Mouse (Mus musculus) hindbrain, embryonic 14.5 days (tissue): ENCODE results near the gene Spaca9. TPM values are rescaled to one million over a fixed set of nuclear protein-coding genes. Genes with fewer than 3 reads are reported as not detected.

Experiments
- ATAC-seq: fragments of 200-750 bp; cut with Nextera tagmentation; 2 replicates; pipeline ENCODE4 v1.8.0; 2017; ENCODE audit warnings: moderate number of reproducible peaks, mild to moderate bottlenecking, moderate TSS enrichment, moderate library complexity; ENCODE audit not compliant: low FRiP score
- DNase-seq: peaks from one replicate; pipeline ENCODE4 v3.0.0-alpha.2; 2015; ENCODE audit warnings: low spot score
- H3K27ac ChIP-seq: fragments of 300-500 bp; sonication (generic); 2 replicates; pipeline ENCODE4 v1.5.1; 2014; ENCODE audit warnings: mild to moderate bottlenecking, moderate library complexity
- H3K27me3 ChIP-seq: fragments of 300-500 bp; sonication (generic); 2 replicates; pipeline ENCODE4 v1.6.1; 2014; ENCODE audit warnings: mild to moderate bottlenecking, low read length, mixed read lengths; ENCODE audit not compliant: control insufficient read depth, insufficient read depth
- H3K36me3 ChIP-seq: fragments of 300-500 bp; sonication (generic); replicated peaks from 2 replicates; pipeline ENCODE4 v1.6.1; 2014; ENCODE audit not compliant: control insufficient read depth, insufficient read depth
- H3K4me1 ChIP-seq: fragments of 300-500 bp; sonication (generic); replicated peaks from 2 replicates; pipeline ENCODE4 v1.6.1; 2014; ENCODE audit warnings: antibody characterized with exemption, low read length, mixed read lengths; ENCODE audit not compliant: control insufficient read depth, insufficient read depth
- H3K4me2 ChIP-seq: fragments of 300-500 bp; sonication (generic); replicated peaks from 2 replicates; pipeline ENCODE4 v1.6.1; 2014; ENCODE audit warnings: mild to moderate bottlenecking, moderate library complexity
- H3K4me3 ChIP-seq: fragments of 300-500 bp; sonication (generic); replicated peaks from 2 replicates; pipeline ENCODE4 v1.5.1; 2014; ENCODE audit warnings: mild to moderate bottlenecking, low read length
- H3K9ac ChIP-seq: fragments of 300-500 bp; sonication (generic); 2 replicates; pipeline ENCODE4 v1.6.1; 2014
- H3K9me3 ChIP-seq: fragments of 300-500 bp; sonication (generic); 2 replicates; pipeline ENCODE4 v1.6.1; 2016; ENCODE audit warnings: low read length; ENCODE audit not compliant: control insufficient read depth
- WGBS: fragments of 180-500 bp; shearing (Covaris S2); extraction: QIAGEN DNeasy Blood & Tissue Kit; methylation state at CpG from one replicate; pipeline ENCODE4 v1.1.7; 2014; 5-methylcytosine and 5-hydroxymethylcytosine counted together
- polyA plus RNA-seq: library from polyadenylated mRNA; unstranded; fragments of >200 nt; fragmentation: Nextera tagmentation; extraction: Ambion mirVana; gene quantifications from 2 replicates; pipeline ENCODE4 v1.2.1, GENCODE M21; 2014

Spaca9 gene
- polyA plus RNA-seq, 1 experiment from 2014 or later = 6.2 TPM

DNA sequence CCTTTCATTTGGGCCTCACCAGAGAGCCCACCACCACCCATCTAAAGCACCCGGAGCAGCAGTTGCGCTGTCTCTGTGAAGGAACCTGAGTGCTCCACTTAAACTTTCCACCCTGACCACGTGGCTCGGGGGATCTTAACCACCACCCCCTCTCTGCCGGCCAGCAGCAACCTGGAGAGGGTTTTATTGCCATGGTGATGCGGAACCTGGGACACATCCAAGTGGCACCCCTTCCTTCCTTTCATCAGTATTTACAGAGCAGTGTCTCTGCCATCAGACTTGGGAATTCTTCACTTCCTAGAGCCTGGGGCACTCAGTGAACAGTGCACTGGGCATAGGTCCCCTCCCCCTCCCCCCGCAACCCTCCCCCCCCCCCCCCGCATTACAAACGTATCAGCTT lies 24.4 kb upstream of the Spaca9 start:
- peak; percentile 34; the same call in 1 of the 2 replicates for ATAC-seq
- Histone ChIP-seq H3K36me3 (no peaks in the 10 kb centered on the region), H3K27me3 (no peaks in the 10 kb centered on the region), H3K4me1 (peaks cover 12% of the 10 kb centered on the region; the same call in 1 of the 2 replicates), H3K27ac (no peak overlapping the region), H3K9ac (no peak overlapping the region), H3K4me3 (no peak overlapping the region), H3K4me2 (no peak overlapping the region), H3K9me3 (no peaks in the 10 kb centered on the region)
- 64% methylated on average over 9 of the region's 9 CpGs for WGBS
- no peak for DNase-seq

DNA sequence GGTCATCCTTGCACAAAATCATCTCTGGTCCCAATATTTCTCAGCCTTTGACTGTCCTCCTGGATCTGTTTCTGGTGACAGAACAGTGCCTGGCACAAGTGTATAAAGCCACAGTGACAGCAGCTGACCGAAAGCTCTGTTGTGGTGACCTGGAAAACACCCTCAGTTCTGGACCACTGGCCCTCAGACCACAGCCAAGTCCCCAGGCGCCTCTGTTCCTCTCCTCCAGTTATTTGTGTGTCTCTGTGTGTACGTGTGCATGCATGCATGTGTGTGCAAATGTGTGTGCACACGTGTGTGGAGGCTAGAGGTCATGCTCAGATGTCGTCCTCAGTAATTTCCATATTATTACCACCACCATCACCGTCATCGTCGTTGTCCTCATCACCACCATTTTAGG lies 22.9 kb upstream of the Spaca9 start:
- no peak overlapping the region for H3K27ac ChIP-seq
- 89% methylated on average over 8 of the region's 8 CpGs for WGBS

DNA sequence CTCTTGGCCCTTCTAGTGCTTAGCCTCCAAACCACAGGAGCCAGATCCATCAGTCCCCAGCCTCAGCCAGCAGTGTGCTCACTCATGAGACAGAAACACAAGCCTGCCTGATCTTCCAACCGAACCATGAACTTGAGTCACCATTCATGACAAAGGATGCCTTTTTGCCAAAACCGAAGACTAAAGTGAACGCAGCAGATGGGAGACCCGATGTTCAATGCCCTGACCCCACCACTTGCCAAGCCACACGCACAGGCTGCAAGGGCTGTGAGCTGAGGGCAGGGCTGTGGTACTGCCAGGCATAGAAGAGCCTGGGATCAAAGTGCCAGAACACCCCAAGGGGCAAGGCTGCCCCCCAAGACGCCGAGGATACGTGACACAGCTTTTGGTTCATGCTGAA lies 13.5 kb upstream of the Spaca9 start:
- Histone ChIP-seq H3K9ac (peak overlapping the region; percentile 28; the same call in 1 of the 2 replicates), H3K27me3 (no peaks in the 10 kb centered on the region), H3K36me3 (no peaks in the 10 kb centered on the region), H3K4me2 (no peak overlapping the region), H3K9me3 (no peaks in the 10 kb centered on the region), H3K4me3 (no peak overlapping the region), H3K27ac (no peak overlapping the region), H3K4me1 (peaks cover 9% of the 10 kb centered on the region; the same call in 1 of the 2 replicates)
- DNase-seq (no peak), ATAC-seq (no peak)
- 80% methylated on average over 8 of the region's 8 CpGs for WGBS

More for the DNA sequence above, 22.9 kb upstream of the Spaca9 start:
- H3K27me3 ChIP-seq = no peaks in the 10 kb centered on the region
- no peaks in the 10 kb centered on the region for H3K36me3 ChIP-seq
- DNase-seq (no peak), ATAC-seq (no peak)
- no peak overlapping the region for H3K4me3 ChIP-seq
- no peak overlapping the region for H3K4me2 ChIP-seq
- H3K9ac ChIP-seq = no peak overlapping the region
- H3K9me3 ChIP-seq = no peaks in the 10 kb centered on the region
- H3K4me1 ChIP-seq = peaks cover 3% of the 10 kb centered on the region; the same call in 1 of the 2 replicates

DNA sequence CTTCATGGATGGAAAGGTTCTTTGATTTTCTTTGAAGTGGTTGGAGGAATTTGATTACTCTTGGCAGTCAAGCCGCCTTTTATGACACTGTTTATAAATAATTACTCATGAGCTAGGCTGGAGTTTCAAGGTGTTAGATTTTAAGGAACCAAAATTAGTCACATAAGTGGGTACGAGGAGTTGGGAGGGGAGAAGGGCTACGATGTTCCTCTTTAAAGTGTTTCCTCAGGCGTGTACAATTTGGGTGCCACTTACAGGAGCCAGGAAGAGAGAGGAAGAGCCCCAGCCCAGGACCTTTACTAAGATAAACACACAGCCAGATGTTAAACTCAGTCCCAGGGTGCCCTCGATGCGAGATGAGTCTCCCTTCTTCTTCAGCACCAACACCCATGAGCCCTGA lies 7.3 kb upstream of the Spaca9 start:
- H3K27ac ChIP-seq = no peak overlapping the region
- no peak overlapping the region for H3K9ac ChIP-seq
- H3K9me3 ChIP-seq = no peaks in the 10 kb centered on the region
- H3K4me3 ChIP-seq = no peak overlapping the region
- no peaks in the 10 kb centered on the region for H3K36me3 ChIP-seq
- DNase-seq = no peak
- 84% methylated on average over 6 of the region's 6 CpGs for WGBS
- H3K4me1 ChIP-seq = peaks cover 7% of the 10 kb centered on the region; the same call in 1 of the 2 replicates
- no peak for ATAC-seq
- H3K4me2 ChIP-seq = no peak overlapping the region
- no peaks in the 10 kb centered on the region for H3K27me3 ChIP-seq

DNA sequence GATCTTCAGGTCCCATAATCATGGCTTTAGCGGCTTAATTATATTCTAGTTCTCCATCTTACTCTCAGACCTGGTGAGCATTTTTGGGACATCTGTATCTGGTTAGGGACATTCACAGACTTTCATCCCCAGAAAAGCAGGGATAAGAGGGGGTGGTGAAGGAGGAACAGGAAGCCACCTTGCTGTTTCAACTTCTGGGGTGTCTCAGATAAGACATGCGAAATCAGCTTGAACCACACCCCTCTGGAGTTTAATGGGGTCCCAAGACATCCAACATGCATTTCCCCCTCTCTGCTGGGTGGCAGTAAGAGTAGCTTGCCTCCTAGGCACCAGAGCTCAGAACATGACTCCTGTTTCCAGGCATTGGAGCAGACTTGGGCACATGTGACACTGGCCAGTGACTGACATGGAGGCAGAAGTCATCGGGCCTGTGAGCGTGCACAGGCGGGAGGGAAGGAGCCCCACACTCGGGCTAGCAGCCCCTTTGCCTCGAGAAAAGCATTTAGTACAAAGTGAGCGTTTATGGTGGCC lies 6.6 kb upstream of the Spaca9 start:
- Histone ChIP-seq H3K4me1 (peaks cover 7% of the 10 kb centered on the region; the same call in 1 of the 2 replicates), H3K27ac (no peak overlapping the region), H3K36me3 (no peaks in the 10 kb centered on the region), H3K27me3 (no peaks in the 10 kb centered on the region), H3K9me3 (no peaks in the 10 kb centered on the region), H3K9ac (no peak overlapping the region), H3K4me2 (no peak overlapping the region), H3K4me3 (no peak overlapping the region)
- ATAC-seq (no peak), DNase-seq (no peak)
- WGBS = 77% methylated on average over 8 of the region's 8 CpGs

DNA sequence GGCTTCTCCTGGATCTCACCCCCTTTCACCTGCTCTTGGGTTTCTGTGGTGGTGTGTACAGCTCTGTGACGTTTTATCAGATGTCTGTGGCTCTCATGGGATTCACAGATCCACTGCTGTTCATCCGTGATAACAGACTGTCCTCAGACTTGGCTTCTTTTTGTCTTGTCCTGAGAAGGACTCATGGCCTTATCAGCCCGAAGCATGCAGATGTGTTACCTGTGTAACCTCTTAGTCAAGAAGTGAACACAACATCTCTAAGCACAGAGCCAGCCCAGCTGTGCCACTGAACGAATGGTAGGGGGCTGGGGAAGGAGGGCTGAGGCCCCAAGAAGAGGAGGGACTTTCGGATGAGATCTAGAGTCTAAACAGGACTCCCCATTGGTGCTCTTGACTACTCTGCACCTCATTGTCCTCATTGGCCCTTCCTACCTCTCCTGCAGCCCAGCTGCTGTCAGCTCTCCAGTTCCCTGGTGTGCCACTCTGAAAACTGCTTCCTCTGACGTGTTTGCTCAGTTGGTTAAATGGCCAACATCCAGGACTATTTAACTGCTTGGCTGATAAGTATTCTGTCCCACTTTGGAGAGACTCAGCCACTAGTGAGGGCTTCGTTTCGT lies 2.2 kb upstream of the Spaca9 start:
- no peak overlapping the region for H3K27ac ChIP-seq
- H3K9ac ChIP-seq = no peak overlapping the region
- H3K9me3 ChIP-seq = no peaks in the 10 kb centered on the region
- peaks cover 12% of the 10 kb centered on the region for H3K4me1 ChIP-seq
- no peak overlapping the region for H3K4me2 ChIP-seq
- ATAC-seq (no peak), DNase-seq (no peak)
- no peak overlapping the region for H3K4me3 ChIP-seq
- no peaks in the 10 kb centered on the region for H3K27me3 ChIP-seq
- 69% methylated on average over 8 of the region's 8 CpGs for WGBS
- H3K36me3 ChIP-seq = no peaks in the 10 kb centered on the region

DNA sequence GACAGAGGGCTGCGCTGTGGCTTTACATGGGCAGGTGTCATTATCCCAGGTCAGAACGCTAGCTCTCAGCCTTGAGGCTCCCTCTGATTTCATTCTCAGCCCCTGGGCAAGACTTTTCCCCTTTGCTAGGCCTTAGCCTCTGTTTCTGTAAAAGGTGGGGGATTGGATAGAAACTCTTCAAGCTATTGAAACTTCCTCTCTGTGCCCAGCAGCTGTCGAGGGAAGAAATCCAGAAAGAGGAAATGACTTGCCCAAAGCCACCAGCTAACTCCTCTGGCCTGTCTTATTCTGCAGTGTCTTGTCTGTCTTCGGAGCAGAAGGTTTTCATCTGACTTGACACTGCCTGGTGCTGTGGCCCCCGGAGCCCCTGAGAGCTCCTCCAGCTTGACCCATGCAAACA lies 961 bp downstream of the Spaca9 start:
- no peak for ATAC-seq
- Histone ChIP-seq H3K9me3 (no peaks in the 10 kb centered on the region), H3K9ac (no peak overlapping the region), H3K27ac (no peak overlapping the region), H3K36me3 (no peaks in the 10 kb centered on the region), H3K4me1 (peaks cover 12% of the 10 kb centered on the region), H3K4me3 (no peak overlapping the region), H3K27me3 (peaks cover 3% of the 10 kb centered on the region; the same call in 1 of the 2 replicates), H3K4me2 (peak overlapping the region; percentile 97; the same call in 1 of the 2 replicates)
- no peak for DNase-seq
- WGBS = 77% methylated on average over 5 of the region's 5 CpGs

DNA sequence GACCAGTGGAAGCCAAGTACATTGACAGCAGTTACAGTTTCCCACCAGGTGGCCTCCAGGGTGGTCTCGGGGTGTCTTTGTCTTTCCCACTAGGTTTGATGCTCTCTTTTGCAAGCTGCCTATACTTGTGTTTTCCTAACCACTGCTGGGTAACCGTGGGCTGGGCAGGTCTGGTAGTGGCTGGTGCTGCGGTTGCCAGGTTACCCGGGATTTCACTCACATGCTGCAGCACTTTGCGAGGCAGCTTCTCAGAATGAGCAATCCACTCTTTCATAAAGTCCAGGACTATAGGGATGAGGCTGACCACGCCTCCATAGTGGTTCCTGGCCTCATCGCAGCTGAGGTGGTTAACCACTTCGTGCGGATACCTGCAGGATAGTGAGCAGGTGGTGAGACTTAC lies 6.8 kb downstream of the Spaca9 start:
- H3K27ac ChIP-seq = no peak overlapping the region
- no peak overlapping the region for H3K4me2 ChIP-seq
- H3K4me1 ChIP-seq = no peaks in the 10 kb centered on the region
- H3K9ac ChIP-seq = no peak overlapping the region
- peaks cover 19% of the 10 kb centered on the region for H3K36me3 ChIP-seq
- no peak overlapping the region for H3K4me3 ChIP-seq
- no peak for DNase-seq
- WGBS = 67% methylated on average over 9 of the region's 9 CpGs
- H3K27me3 ChIP-seq = peaks cover 3% of the 10 kb centered on the region; the same call in 1 of the 2 replicates
- ATAC-seq = no peak
- H3K9me3 ChIP-seq = no peaks in the 10 kb centered on the region

DNA sequence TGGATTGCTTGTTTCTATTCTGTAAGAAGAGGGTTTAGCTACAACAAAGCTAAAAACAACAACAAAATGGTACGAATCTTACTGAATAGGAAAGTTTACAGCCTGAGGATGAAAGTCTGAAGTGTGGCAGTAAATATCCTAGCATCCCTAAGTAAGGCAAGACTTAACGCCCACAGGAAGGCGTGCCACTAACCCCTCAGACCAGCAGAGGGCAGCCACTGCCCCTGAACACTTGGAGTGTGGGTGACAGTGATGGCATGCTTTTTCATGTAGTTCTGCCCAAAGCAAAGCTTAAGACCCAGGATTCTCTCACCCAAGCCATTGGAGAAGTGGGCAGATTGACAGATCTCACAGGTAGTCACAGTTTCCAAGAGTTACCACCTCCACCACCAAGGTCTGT lies 11.1 kb downstream of the Spaca9 start:
- no peak overlapping the region for H3K27ac ChIP-seq
- WGBS = 48% methylated on average over 3 of the region's 3 CpGs
- no peaks in the 10 kb centered on the region for H3K4me1 ChIP-seq
- H3K9me3 ChIP-seq = no peaks in the 10 kb centered on the region
- H3K36me3 ChIP-seq = peaks cover 62% of the 10 kb centered on the region
- DNase-seq = peak; percentile 55
- H3K27me3 ChIP-seq = no peaks in the 10 kb centered on the region
- H3K4me2 ChIP-seq = no peak overlapping the region
- ATAC-seq = no peak
- H3K4me3 ChIP-seq = no peak overlapping the region
- H3K9ac ChIP-seq = no peak overlapping the region
